Mouse (Mus musculus) liver, embryonic 14.5 days (tissue): Measurements from ENCODE around the gene Plcb4. TPM values are rescaled to one million over a fixed set of nuclear protein-coding genes. Genes with fewer than 3 reads are reported as not detected.

Source experiments
- ATAC-seq: fragments of 200-750 bp; cut with Nextera tagmentation; 2 replicates; pipeline ENCODE4 v1.8.0; 2017; ENCODE audit warnings: moderate number of reproducible peaks, mild to moderate bottlenecking, moderate library complexity; ENCODE audit not compliant: insufficient read depth
- DNase-seq, 3 experiments: peaks; one replicate each; pipeline ENCODE4 v3.0.0-alpha.2; 2012 to 2013; ENCODE audit warnings: low read depth in 3 of 3, low spot score in 3 of 3
- H3K27ac ChIP-seq: fragments of 300-500 bp; sonication (generic); 2 replicates; pipeline ENCODE4 v1.5.1; 2014; ENCODE audit warnings: moderate library complexity, mild to moderate bottlenecking, control low read depth, inconsistent platforms
- H3K27me3 ChIP-seq: fragments of 300-500 bp; sonication (generic); 2 replicates; pipeline ENCODE4 v1.6.1; 2014; ENCODE audit warnings: mild to moderate bottlenecking, low read length, moderate library complexity; ENCODE audit not compliant: control insufficient read depth, insufficient read depth
- H3K36me3 ChIP-seq: fragments of 300-500 bp; sonication (generic); replicated peaks from 2 replicates; pipeline ENCODE4 v1.6.1; 2014; ENCODE audit warnings: low read depth; ENCODE audit not compliant: control insufficient read depth, insufficient read depth
- H3K4me1 ChIP-seq, 2 experiments: fragments of 200-500 bp in 1 of 2; fragments of 300-500 bp in 1 of 2; sonication (generic) in 1 of 2; replicated peaks; 2 replicates each; pipeline ENCODE4 v1.6.1; 2012 to 2014; ENCODE audit warnings: antibody characterized with exemption in 1 of 2, inconsistent platforms in 1 of 2, low read length in 1 of 2; ENCODE audit not compliant: control insufficient read depth in 2 of 2, insufficient read depth in 2 of 2
- H3K4me2 ChIP-seq: fragments of 300-500 bp; sonication (generic); 2 replicates; pipeline ENCODE4 v1.6.1; 2014; ENCODE audit warnings: low read depth, mild to moderate bottlenecking, control low read depth, moderate library complexity
- H3K4me3 ChIP-seq, 2 experiments: fragments of 200-500 bp in 1 of 2; fragments of 300-500 bp in 1 of 2; sonication (generic) in 1 of 2; 2 replicates each; pipeline ENCODE4 v1.5.1; 2012 to 2014; ENCODE audit warnings: low read depth in 2 of 2, low read length in 2 of 2, mild to moderate bottlenecking in 2 of 2, control low read depth in 1 of 2, inconsistent platforms in 1 of 2, moderate library complexity in 1 of 2; ENCODE audit not compliant: insufficient read depth in 1 of 2
- H3K9ac ChIP-seq: fragments of 300-500 bp; sonication (generic); replicated peaks from 2 replicates; pipeline ENCODE4 v1.6.1; 2014; ENCODE audit warnings: mild to moderate bottlenecking, control low read depth, moderate library complexity
- H3K9me3 ChIP-seq: fragments of 300-500 bp; sonication (generic); 2 replicates; pipeline ENCODE4 v1.6.1; 2016; ENCODE audit warnings: low read length, mixed read lengths; ENCODE audit not compliant: control insufficient read depth
- CTCF ChIP-seq: IDR thresholded peaks from 2 replicates; pipeline ENCODE4 v1.5.1; 2016; ENCODE audit warnings: antibody characterized with exemption, low read depth, control low read depth
- EP300 ChIP-seq: IDR thresholded peaks from 2 replicates; pipeline ENCODE4 v1.6.1; 2016; ENCODE audit warnings: antibody characterized with exemption, low read depth
- WGBS: fragments of 180-500 bp; shearing (Covaris S2); extraction: QIAGEN DNeasy Blood & Tissue Kit; methylation state at CpG from one replicate; pipeline ENCODE4 v1.1.7; 2014; ENCODE audit not compliant: insufficient replicate concordance; 5-methylcytosine and 5-hydroxymethylcytosine counted together
- polyA plus RNA-seq, 2 experiments: library from polyadenylated mRNA; depleted of rRNA in 1 of 2; stranded (reverse) in 1 of 2; unstranded in 1 of 2; fragments of >200 nt; fragmentation: Nextera tagmentation in 1 of 2; extraction: Ambion mirVana in 1 of 2; gene quantifications; 2 replicates each; pipeline versions ENCODE4 v1.2.1 to v1.2.3; 2012 to 2014

The Plcb4 gene
- polyA plus RNA-seq, 2 experiments: 1.9 to 2.3 TPM

- Histone ChIP-seq H3K9me3 (no peaks in the 10 kb centered on the region), H3K27me3 (no peaks in the 10 kb centered on the region), H3K4me1 (no peaks in the 10 kb centered on the region), H3K36me3 (no peaks in the 10 kb centered on the region), H3K4me2 (no peak overlapping the region), H3K27ac (no peak overlapping the region), H3K9ac (no peak overlapping the region), H3K4me3 (no peak overlapping the region)
- no peak for TF ChIP-seq EP300
- TF ChIP-seq CTCF: no peak
- no peak for DNase-seq
- no peak for ATAC-seq
- WGBS: 38% methylated on average over 4 of the region's 4 CpGs
These were observed 116.2 kb downstream of the Plcb4 start for GRCm38 (mm10) chr2:135775026-135775425.

- H3K9ac ChIP-seq: no peak overlapping the region
- H3K4me3 ChIP-seq: no peak overlapping the region
- H3K4me2 ChIP-seq: no peak overlapping the region
- H3K4me1 ChIP-seq: no peaks in the 10 kb centered on the region
- no peaks in the 10 kb centered on the region for H3K9me3 ChIP-seq
- TF ChIP-seq EP300 (no peak), CTCF (no peak)
- H3K27me3 ChIP-seq: no peaks in the 10 kb centered on the region
- H3K36me3 ChIP-seq: no peaks in the 10 kb centered on the region
- DNase-seq (no peak), ATAC-seq (no peak)
- no peak overlapping the region for H3K27ac ChIP-seq
- WGBS: 57% methylated on average over 4 of the region's 4 CpGs
These were observed 117.4 kb downstream of the Plcb4 start for GRCm38 (mm10) chr2:135776131-135776775.

- H3K4me3 ChIP-seq: no peak overlapping the region
- H3K9ac ChIP-seq: no peak overlapping the region
- no peaks in the 10 kb centered on the region for H3K27me3 ChIP-seq
- H3K4me1 ChIP-seq: no peaks in the 10 kb centered on the region
- H3K9me3 ChIP-seq: no peaks in the 10 kb centered on the region
- no peaks in the 10 kb centered on the region for H3K36me3 ChIP-seq
- whole genome bisulfite sequencing: 62% methylated on average over 6 of the region's 6 CpGs
- no peak overlapping the region for H3K4me2 ChIP-seq
- TF ChIP-seq CTCF (no peak), EP300 (no peak)
- no peak overlapping the region for H3K27ac ChIP-seq
- DNase-seq: no peak
- ATAC-seq: no peak
These were observed 122.6 kb downstream of the Plcb4 start for GRCm38 (mm10) chr2:135781391-135781790.

- Histone ChIP-seq H3K27me3 (no peaks in the 10 kb centered on the region), H3K36me3 (no peaks in the 10 kb centered on the region), H3K4me1 (no peaks in the 10 kb centered on the region), H3K4me3 (no peak overlapping the region), H3K9ac (no peak overlapping the region), H3K27ac (no peak overlapping the region), H3K4me2 (no peak overlapping the region), H3K9me3 (no peaks in the 10 kb centered on the region)
- ATAC-seq (no peak), DNase-seq (no peak)
- WGBS: 68% methylated on average over 6 of the region's 6 CpGs
- TF ChIP-seq EP300 (no peak), CTCF (no peak)
These were observed 128.6 kb downstream of the Plcb4 start for GRCm38 (mm10) chr2:135787415-135787814.

- ATAC-seq: no peak
These were observed 134.1 kb downstream of the Plcb4 start for GRCm38 (mm10) chr2:135792907-135793306.

More at GRCm38 (mm10) chr2:135792907-135793306, 134.1 kb downstream of the Plcb4 start:
- DNase-seq: no peak
- 68% methylated on average over 4 of the region's 4 CpGs for WGBS
- Histone ChIP-seq H3K9ac (no peak overlapping the region), H3K27ac (no peak overlapping the region), H3K9me3 (no peaks in the 10 kb centered on the region), H3K36me3 (no peaks in the 10 kb centered on the region), H3K4me2 (no peak overlapping the region), H3K4me1 (0 out of 4 replicates have a peak, but pooled peaks cover 0 to 2% of the 10 kb centered on the region in 2 experiments), H3K27me3 (no peaks in the 10 kb centered on the region), H3K4me3 (no peak overlapping the region)
- no peak for TF ChIP-seq EP300
- TF ChIP-seq CTCF: no peak
